Mouse (Mus musculus) hindlimb bud, embryonic 11.5 days (tissue): ENCODE measurements at regions not wholly inside any gene's neighbourhood (a gene's known extent, or its start where the extent isn't known, plus 50 kb on each side); places are given as distances from the start of the nearest gene placed in this dataset.

Experiments used
- DNase-seq: peaks from one replicate; pipeline ENCODE4 v3.0.0-alpha.2; 2012; ENCODE audit warnings: low read depth, low spot score; ENCODE audit errors: extremely low spot score

DNA sequence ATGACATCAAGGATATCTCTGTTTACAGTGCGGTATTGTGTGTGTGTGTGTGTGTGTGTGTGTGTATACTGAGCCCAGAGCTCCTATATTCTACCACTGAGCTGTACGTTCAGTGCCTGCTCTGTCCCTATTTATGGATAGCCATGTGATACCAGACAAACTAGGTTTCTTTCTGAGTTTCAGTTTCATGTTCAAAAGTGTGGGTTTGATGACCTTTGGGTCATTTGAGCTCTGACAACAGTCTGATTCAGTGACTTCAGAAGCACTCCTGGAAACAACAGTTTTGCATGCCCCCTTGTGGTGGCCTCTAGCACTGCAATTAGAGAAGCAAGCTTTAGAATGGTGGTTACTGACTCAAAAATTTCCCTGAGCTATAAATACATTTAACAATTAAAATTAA lies 50.9 kb upstream of the Tent2 start:
- peak; percentile 60 for DNase-seq

DNA sequence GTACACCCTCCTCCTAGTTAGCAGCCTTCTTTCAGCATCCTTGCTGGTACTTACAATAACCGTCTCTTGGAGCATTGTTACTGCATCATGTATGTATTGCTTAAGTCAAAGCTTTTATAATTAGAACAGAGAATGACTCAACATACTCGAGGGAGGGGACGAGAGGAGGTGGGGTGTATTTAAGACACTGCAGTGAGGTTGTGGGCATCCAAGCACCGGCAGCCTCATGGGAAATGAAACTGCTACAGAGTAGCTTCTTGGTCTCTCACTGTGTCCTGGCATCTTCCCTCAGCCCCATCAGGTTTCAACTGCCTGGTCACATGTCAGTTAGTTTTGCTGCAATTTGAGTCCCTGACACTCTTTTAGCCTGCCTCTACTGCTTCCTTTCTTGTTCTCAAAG lies 50.7 kb upstream of the Homer1 start:
- no peak for DNase-seq
